Mouse (Mus musculus) midbrain, embryonic 10.5 days (tissue): Measurements from ENCODE around the gene Rexo4. TPM values are rescaled to one million over a fixed set of nuclear protein-coding genes. Genes with fewer than 3 reads are reported as not detected.
A peak's percentile ranks its signal among the peaks of the same experiment; 100 is the strongest.

Experiments
- DNase-seq: peaks from one replicate; pipeline ENCODE4 v3.0.0-alpha.2; 2017; ENCODE audit warnings: low spot score
- H3K27ac ChIP-seq: fragments of 300-500 bp; sonication (generic); replicated peaks from 2 replicates; pipeline ENCODE4 v1.5.1; 2016; ENCODE audit warnings: mild to moderate bottlenecking
- H3K27me3 ChIP-seq: fragments of 300-500 bp; sonication (generic); 2 replicates; pipeline ENCODE4 v1.6.1; 2016; ENCODE audit warnings: low read depth, mild to moderate bottlenecking; ENCODE audit not compliant: poor library complexity, severe bottlenecking
- H3K36me3 ChIP-seq: fragments of 300-500 bp; sonication (generic); 2 replicates; pipeline ENCODE4 v1.6.1; 2016; ENCODE audit warnings: mild to moderate bottlenecking, moderate library complexity
- H3K4me1 ChIP-seq: fragments of 300-500 bp; sonication (generic); 2 replicates; pipeline ENCODE4 v1.6.1; 2016
- H3K4me3 ChIP-seq: fragments of 300-500 bp; sonication (generic); 2 replicates; pipeline ENCODE4 v1.5.1; 2016; ENCODE audit warnings: mild to moderate bottlenecking, moderate library complexity
- H3K9me3 ChIP-seq: fragments of 300-500 bp; sonication (generic); replicated peaks from 2 replicates; pipeline ENCODE4 v1.6.1; 2016; ENCODE audit warnings: mild to moderate bottlenecking
- WGBS: fragments of 180-500 bp; shearing (Covaris S2); methylation state at CpG from one replicate; pipeline ENCODE4 v1.1.7; 2016; 5-methylcytosine and 5-hydroxymethylcytosine counted together
- polyA plus RNA-seq: library from polyadenylated mRNA; unstranded; fragments of >200 nt; fragmentation: Nextera tagmentation; extraction: Ambion mirVana; gene quantifications from 2 replicates; pipeline ENCODE4 v1.2.1, GENCODE M21; 2016

Gene Rexo4
- polyA plus RNA-seq, 1 experiment from 2014 or later, result 57.7 TPM

DNA sequence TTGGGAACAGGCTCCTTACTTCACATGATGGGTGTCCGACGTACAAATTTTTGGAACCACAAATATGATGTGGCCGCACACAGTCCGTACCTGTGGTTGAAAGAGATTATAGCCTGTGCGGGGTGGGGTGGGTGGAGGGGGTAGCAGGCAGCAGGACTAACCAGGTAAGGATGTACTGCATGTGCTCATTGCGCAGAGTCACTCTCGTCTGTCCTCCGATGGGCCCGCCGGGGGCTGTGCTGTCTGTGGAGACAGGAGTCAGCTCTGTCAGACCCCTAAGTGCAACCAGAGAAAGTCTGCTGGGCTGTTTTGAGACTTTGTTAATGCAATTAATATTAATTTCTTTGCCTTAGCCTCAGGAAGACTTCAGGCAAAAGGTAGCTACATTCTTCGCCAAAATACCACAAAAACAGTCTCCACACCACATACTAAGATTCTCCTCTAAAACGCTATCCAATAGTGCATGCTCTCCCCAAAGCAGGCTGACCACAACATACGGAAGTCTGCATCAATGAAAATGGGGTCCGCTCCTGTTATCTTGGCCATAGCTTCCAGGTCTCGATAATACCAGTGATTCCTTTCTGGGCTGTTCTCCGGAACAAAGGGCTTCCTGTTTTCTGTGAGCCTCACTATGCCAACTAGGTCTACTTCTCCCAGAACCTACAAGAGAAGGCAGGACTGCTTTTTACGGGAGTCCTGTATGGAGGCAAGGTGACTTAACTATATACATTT lies 50.6 kb downstream of the Rexo4 start:
- no peak for DNase-seq
- Histone ChIP-seq H3K4me3 (peak overlapping the region; percentile 17; the same call in 1 of the 2 replicates), H3K27ac (no peak overlapping the region), H3K27me3 (no peaks in the 10 kb centered on the region), H3K4me1 (peaks cover 63% of the 10 kb centered on the region), H3K9me3 (no peaks in the 10 kb centered on the region), H3K36me3 (peaks cover 59% of the 10 kb centered on the region)
- WGBS, result 87% methylated on average over 17 of the region's 17 CpGs

DNA sequence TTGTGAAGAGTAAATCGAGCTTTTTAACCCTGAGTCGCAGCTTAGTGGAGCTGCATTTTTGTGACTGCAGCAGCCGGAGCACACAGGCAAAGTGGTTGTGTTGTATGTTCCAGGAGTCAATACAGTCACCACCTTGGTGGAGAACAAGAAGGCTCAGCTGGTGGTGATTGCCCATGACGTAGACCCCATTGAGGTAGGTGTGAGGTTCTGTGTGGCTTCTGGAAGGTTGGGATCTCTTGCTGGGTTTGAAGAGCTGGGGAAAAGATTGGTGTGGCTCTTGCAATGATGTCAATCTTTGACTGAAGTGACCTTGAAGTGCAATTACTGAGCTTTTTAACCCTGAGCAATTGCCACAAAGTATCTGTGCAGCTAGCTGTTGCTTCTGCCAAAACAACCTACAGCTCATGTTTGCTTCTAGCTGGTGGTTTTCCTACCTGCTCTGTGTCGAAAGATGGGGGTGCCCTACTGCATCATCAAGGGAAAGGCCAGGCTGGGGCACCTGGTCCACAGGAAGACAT lies 51.9 kb downstream of the Rexo4 start:
- peak overlapping the region; percentile 93 for H3K4me3 ChIP-seq
- no peak overlapping the region for H3K27ac ChIP-seq
- H3K9me3 ChIP-seq, result no peaks in the 10 kb centered on the region
- 78% methylated on average over 5 of the region's 5 CpGs for WGBS
- H3K4me1 ChIP-seq, result peaks cover 63% of the 10 kb centered on the region
- H3K36me3 ChIP-seq, result peaks cover 59% of the 10 kb centered on the region
- DNase-seq, result no peak
- no peaks in the 10 kb centered on the region for H3K27me3 ChIP-seq

GRCm38 (mm10) chr2:26910994-26911765 lies 53.0 kb downstream of the Rexo4 start:
- Histone ChIP-seq H3K27ac (peak overlapping the region; percentile 98), H3K4me1 (peaks cover 56% of the 10 kb centered on the region), H3K9me3 (no peaks in the 10 kb centered on the region), H3K4me3 (peak overlapping the region; percentile 93), H3K27me3 (no peaks in the 10 kb centered on the region), H3K36me3 (peaks cover 67% of the 10 kb centered on the region)
- under 1% methylated on average over 37 of the region's 37 CpGs for WGBS
- DNase-seq, result no peak

DNA sequence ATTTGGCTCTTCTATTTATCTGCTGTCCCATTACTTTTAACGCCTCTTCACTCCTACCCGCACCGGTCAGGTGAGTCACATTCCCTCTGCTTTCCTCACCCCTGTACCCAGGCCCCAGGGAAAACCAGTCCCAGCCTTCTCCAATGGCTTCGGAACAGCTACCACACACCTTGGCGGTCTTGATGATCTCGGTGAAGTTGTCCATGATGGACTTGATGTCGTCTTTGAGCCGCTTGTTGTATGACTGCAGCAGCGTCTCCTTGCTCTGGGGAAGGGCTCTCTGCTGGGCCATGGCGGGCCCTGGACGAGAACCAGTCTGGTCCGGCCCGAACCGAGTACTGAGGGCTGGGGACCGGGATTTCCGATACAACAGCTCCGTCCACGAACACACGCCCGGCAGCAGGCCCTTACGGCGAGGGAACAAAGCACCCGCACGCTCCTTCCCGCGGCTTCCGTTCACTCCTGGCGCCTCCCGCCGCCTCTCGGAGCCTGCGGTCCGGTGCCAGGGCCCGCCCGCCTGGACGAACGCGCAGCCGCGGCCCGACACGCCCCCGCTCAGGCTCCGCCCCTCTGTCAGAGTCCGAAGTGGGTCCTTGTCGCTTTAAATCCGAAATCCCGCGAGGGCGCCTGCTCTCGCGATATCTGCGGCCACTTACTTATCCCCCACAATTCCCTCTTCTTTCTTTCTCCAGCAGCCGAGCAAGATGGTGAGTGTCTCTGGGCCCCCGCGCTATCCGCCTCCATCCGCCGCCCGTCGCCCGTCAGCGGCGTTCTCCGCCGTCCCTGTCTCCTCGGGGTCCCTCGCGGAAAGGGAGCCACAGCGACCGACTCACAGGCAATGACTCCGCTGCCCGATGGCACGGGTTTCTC lies 53.8 kb downstream of the Rexo4 start, which contains the start of the genes Med22 and Rpl7a:
Gene Med22, minus strand, starts transcription at position 554 of the 870 bp plus-strand sequence.
Gene Rpl7a, plus strand, starts transcription at position 641 of the 870 bp plus-strand sequence.
- Histone ChIP-seq H3K9me3 (no peaks in the 10 kb centered on the region), H3K36me3 (peaks cover 76% of the 10 kb centered on the region), H3K4me3 (peak within 1 kb of the TSS; percentile 93), H3K27ac (peak within 1 kb of the TSS; percentile 98), H3K27me3 (no peaks in the 10 kb centered on the region), H3K4me1 (peaks cover 47% of the 10 kb centered on the region)
- WGBS, result under 1% methylated on average over 74 of the region's 74 CpGs
- peak; percentile 98 for DNase-seq

- H3K4me3 ChIP-seq, result peak overlapping the region; percentile 93
- H3K9me3 ChIP-seq, result no peaks in the 10 kb centered on the region
- peaks cover 39% of the 10 kb centered on the region for H3K4me1 ChIP-seq
- H3K27ac ChIP-seq, result peak overlapping the region; percentile 98
- H3K27me3 ChIP-seq, result no peaks in the 10 kb centered on the region
- peaks cover 80% of the 10 kb centered on the region for H3K36me3 ChIP-seq
- no peak for DNase-seq
Observed at GRCm38 (mm10) chr2:26909387-26909784, 54.8 kb downstream of the Rexo4 start.

GRCm38 (mm10) chr2:26908710-26909386 lies 55.3 kb downstream of the Rexo4 start:
- Histone ChIP-seq H3K4me3 (peak overlapping the region; percentile 93), H3K27me3 (no peaks in the 10 kb centered on the region), H3K4me1 (peaks cover 41% of the 10 kb centered on the region), H3K36me3 (peaks cover 78% of the 10 kb centered on the region), H3K27ac (no peak overlapping the region; the same call in 1 of the 2 replicates), H3K9me3 (no peaks in the 10 kb centered on the region)
- WGBS, result 91% methylated on average over 18 of the region's 18 CpGs
- no peak for DNase-seq

DNA sequence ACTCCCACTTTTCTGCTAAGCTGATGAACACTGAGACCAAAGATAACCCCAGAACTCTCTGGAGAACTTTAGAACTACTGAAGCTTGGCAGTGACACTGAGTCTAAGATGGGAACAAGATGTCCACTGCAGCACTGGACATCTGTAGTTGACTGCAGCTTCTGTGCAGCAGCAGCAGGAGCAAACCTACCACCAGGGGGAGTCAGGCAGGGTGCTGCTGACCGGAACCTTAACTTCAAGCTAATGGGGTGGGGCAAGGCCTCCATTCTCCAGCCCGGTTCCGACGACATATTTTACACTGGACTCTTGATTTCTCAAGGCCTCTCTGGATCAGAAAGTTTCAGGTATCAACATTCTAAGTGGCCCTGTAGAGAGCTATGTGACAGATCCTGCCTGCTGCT lies 57.1 kb downstream of the Rexo4 start:
- 71% methylated on average over 4 of the region's 4 CpGs for WGBS
- H3K4me1 ChIP-seq, result peaks cover 45% of the 10 kb centered on the region

GRCm38 (mm10) chr2:26906431-26906830 lies 57.8 kb downstream of the Rexo4 start:
- H3K4me3 ChIP-seq, result no peak overlapping the region
- 94% methylated on average over 3 of the region's 3 CpGs for WGBS
- DNase-seq, result no peak
- peaks cover 53% of the 10 kb centered on the region for H3K36me3 ChIP-seq
- H3K27me3 ChIP-seq, result no peaks in the 10 kb centered on the region
- H3K27ac ChIP-seq, result no peak overlapping the region
- H3K4me1 ChIP-seq, result peaks cover 45% of the 10 kb centered on the region
- H3K9me3 ChIP-seq, result no peaks in the 10 kb centered on the region

More for the DNA sequence above, 57.1 kb downstream of the Rexo4 start:
- Histone ChIP-seq H3K27me3 (no peaks in the 10 kb centered on the region), H3K4me3 (no peak overlapping the region), H3K9me3 (no peaks in the 10 kb centered on the region), H3K36me3 (peaks cover 60% of the 10 kb centered on the region), H3K27ac (no peak overlapping the region)
- peak; percentile 51 for DNase-seq

- 82% methylated on average over 2 of the region's 2 CpGs for WGBS
- H3K36me3 ChIP-seq, result peaks cover 49% of the 10 kb centered on the region
- peaks cover 49% of the 10 kb centered on the region for H3K4me1 ChIP-seq
- H3K27me3 ChIP-seq, result no peaks in the 10 kb centered on the region
- no peaks in the 10 kb centered on the region for H3K9me3 ChIP-seq
- H3K27ac ChIP-seq, result no peak overlapping the region
- no peak overlapping the region for H3K4me3 ChIP-seq
- DNase-seq, result no peak
Observed at GRCm38 (mm10) chr2:26905936-26906335, 58.2 kb downstream of the Rexo4 start.
